Mouse (Mus musculus): Measurements from ENCODE around the gene Slc39a1.

Gene Slc39a1

DNA sequence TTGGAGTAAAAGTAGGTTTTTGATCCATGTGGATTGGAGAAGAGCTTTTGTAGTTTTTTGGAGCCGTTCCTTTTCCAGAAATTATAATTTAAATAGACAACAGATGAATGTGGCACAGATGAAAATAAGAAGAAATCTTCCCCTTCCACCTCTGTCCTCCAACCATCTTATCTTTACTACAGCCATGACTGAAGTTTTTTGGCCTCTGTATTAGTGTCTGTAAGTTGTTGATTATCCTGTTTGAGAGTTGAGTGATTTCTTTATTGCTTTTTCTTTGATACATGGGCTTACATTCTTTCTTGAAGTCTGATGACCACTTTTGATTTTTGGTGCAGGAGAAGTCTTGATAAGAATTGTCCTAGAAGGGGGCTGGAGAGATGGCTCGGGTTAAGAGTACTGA, 46.7 kb downstream of the Slc39a1 start:
- no peak for DNase-seq (ENCODE audit: low spot score)
